Mouse (Mus musculus) ES-Bruce4 (cell line): ENCODE data around the gene Osbp. TPM values are rescaled to one million over a fixed set of nuclear protein-coding genes. Genes with fewer than 3 reads are reported as not detected.

ENCODE experiments used
- H3K27ac ChIP-seq: 2 replicates; pipeline ENCODE4 v1.5.1; 2012; ENCODE audit warnings: low read length, inconsistent platforms; ENCODE audit not compliant: insufficient read depth
- H3K27me3 ChIP-seq: 2 replicates; pipeline ENCODE4 v1.6.1; 2012; ENCODE audit warnings: mild to moderate bottlenecking, low read length, inconsistent platforms; ENCODE audit not compliant: control insufficient read depth, poor library complexity, insufficient read depth, severe bottlenecking
- H3K36me3 ChIP-seq: 2 replicates; pipeline ENCODE4 v1.6.1; 2012; ENCODE audit warnings: inconsistent platforms, mild to moderate bottlenecking, low read length, moderate library complexity; ENCODE audit not compliant: control insufficient read depth, poor library complexity, insufficient read depth, severe bottlenecking
- H3K4me1 ChIP-seq: one replicate; pipeline ENCODE4 v1.8.1; 2011; ENCODE audit warnings: low read length; ENCODE audit not compliant: control insufficient read depth, insufficient read depth
- H3K4me3 ChIP-seq: 2 replicates; pipeline ENCODE4 v1.5.1; 2011; ENCODE audit warnings: low read depth, mild to moderate bottlenecking, low read length
- H3K9ac ChIP-seq: 2 replicates; pipeline ENCODE4 v1.6.1; 2012; ENCODE audit warnings: low read depth, mild to moderate bottlenecking, inconsistent platforms; ENCODE audit not compliant: poor library complexity, severe bottlenecking
- H3K9me3 ChIP-seq: replicated peaks from 2 replicates; pipeline ENCODE4 v1.6.1; 2012; ENCODE audit warnings: mild to moderate bottlenecking, low read length, inconsistent platforms; ENCODE audit not compliant: control insufficient read depth, poor library complexity, insufficient read depth, severe bottlenecking
- CTCF ChIP-seq: IDR thresholded peaks from one replicate; pipeline ENCODE4 v1.8.1; 2011; ENCODE audit warnings: low read depth, low read length
- EP300 ChIP-seq: IDR thresholded peaks from 2 replicates; pipeline ENCODE4 v1.6.1; 2011; ENCODE audit warnings: low read depth, low read length; ENCODE audit not compliant: insufficient read depth
- POLR2A ChIP-seq: IDR thresholded peaks from one replicate; pipeline ENCODE4 v1.8.1; 2011; ENCODE audit warnings: low read length; ENCODE audit not compliant: insufficient read depth
- polyA plus RNA-seq: library from polyadenylated mRNA; stranded (reverse); fragments of >200 nt; gene quantifications from 2 replicates; pipeline ENCODE4 v1.2.4, GENCODE M21; 2011; ENCODE audit warnings: low read depth; ENCODE audit not compliant: missing spikeins, insufficient read depth, insufficient read length

The Osbp gene
- polyA plus RNA-seq, 1 experiment: 31.5 TPM

DNA sequence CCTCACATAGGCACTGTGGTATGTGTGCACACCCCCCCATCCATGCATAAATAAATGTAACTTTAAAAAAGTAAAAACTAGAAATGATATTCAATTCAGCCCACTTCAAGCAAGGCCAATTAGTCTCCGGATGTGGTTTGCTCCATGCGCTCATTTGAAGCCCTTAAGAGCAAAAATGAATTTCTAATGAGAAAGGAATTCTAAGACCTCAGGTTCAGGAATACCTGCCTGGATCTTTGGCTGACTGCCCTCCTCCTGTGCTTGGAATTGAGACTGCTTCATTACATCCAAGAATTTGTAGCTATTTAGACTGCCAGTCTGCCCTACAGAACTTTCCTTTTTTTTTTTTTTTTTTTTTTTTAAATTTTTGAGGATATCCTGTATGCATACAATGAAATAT is 37.8 kb downstream of the Osbp start:
- no peaks in the 10 kb centered on the region for H3K9me3 ChIP-seq

DNA sequence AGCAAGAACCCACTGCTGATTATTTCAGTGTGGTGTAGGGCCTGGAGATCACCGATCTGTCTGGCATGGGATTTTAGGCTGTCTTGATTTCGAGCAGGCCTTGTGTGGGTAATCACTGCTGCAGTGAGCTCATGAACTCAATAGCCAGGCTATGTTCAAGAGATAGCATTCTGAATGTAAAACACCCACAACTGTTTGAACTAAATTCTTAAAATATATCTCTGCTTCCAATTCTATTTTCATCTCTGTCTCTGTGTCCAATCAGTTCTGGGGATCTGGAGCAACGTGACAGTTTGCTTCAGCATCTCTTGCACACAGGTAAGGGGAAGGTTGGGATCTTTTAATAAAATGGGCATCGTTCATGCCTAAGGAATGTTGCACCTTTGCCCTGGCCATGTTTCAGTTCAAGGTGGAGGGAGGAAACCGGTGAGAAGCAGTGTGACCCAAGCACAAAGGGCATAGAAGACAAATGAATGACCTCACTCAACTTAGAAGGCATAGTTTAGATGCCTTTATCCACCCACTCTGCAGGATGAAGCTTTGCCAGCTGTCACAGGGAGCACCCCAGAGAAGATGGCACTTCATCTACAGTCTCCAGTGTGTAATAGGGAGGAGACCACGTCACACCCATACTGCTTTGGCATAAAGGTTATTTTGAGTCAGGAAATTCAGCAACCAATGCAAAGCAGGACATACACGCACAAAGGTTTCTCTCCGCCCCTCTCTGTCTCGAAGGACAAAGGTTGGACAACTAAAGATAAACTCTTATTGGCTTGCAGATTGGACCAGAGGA is 38.7 kb downstream of the Osbp start:
- no peaks in the 10 kb centered on the region for H3K9me3 ChIP-seq
- H3K4me1 ChIP-seq: no peaks in the 10 kb centered on the region
- no peaks in the 10 kb centered on the region for H3K36me3 ChIP-seq
- TF ChIP-seq CTCF: no peak
- no peak for TF ChIP-seq POLR2A
- no peak for TF ChIP-seq EP300
- no peak overlapping the region for H3K4me3 ChIP-seq
- no peak overlapping the region for H3K27ac ChIP-seq
- no peaks in the 10 kb centered on the region for H3K27me3 ChIP-seq
- H3K9ac ChIP-seq: no peak overlapping the region

More for the DNA sequence above, 37.8 kb downstream of the Osbp start:
- Histone ChIP-seq H3K4me3 (no peak overlapping the region), H3K36me3 (no peaks in the 10 kb centered on the region), H3K27me3 (no peaks in the 10 kb centered on the region), H3K9ac (no peak overlapping the region), H3K4me1 (no peaks in the 10 kb centered on the region), H3K27ac (no peak overlapping the region)
- TF ChIP-seq CTCF: no peak
- TF ChIP-seq EP300: no peak
- no peak for TF ChIP-seq POLR2A

DNA sequence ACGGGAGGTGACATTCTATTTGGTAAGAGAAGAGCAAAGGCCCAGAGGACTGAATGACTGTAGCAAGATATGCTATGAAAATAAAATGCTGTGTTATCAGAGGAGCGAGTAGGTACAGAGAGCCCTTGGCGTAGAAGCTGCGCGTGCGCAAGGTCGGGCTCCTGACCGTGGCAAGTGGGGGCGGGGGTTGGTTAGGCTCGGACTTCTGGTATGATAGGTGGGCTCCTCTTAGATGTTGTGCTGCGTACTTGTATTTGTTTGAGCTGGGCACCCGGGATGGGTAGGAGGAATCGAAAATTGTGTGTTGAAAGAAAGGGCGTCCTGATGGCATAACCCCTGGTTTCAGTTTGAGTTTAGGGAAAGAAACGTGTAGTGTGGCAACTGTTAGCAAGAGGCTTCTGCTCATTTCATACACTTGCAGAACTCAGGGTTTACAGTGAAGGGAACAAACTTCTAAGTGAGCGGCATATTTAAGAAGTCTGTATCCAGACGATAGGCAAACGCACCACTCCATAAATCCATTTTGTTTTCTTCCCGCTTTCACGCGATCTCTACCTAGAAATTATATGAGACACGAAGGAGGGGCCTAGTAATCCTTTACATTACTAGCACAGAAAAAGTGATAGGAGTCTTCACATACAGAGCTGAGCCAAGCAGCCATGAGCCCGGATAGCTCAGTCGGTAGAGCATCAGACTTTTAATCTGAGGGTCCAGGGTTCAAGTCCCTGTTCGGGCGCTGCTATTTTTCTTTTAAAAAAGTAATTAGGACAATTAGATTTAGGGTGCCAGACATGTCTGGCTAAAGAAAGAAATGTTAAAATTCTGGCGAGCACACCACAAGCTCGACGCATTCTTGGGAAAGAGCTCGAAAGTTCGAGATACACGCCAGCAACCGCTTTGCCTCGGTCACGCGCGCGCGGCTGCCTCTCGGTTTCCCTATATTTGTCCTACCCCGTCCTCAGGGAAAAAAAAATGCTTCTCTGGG is 39.9 kb downstream of the Osbp start:
- Histone ChIP-seq H3K9ac (peak overlapping the region; percentile 82), H3K4me1 (no peaks in the 10 kb centered on the region), H3K36me3 (no peaks in the 10 kb centered on the region), H3K27ac (peak overlapping the region; percentile 70; the same call in 1 of the 2 replicates), H3K4me3 (peak overlapping the region; percentile 99), H3K9me3 (no peaks in the 10 kb centered on the region), H3K27me3 (no peaks in the 10 kb centered on the region)
- TF ChIP-seq POLR2A: peak; percentile 16
- no peak for TF ChIP-seq EP300
- TF ChIP-seq CTCF: no peak

DNA sequence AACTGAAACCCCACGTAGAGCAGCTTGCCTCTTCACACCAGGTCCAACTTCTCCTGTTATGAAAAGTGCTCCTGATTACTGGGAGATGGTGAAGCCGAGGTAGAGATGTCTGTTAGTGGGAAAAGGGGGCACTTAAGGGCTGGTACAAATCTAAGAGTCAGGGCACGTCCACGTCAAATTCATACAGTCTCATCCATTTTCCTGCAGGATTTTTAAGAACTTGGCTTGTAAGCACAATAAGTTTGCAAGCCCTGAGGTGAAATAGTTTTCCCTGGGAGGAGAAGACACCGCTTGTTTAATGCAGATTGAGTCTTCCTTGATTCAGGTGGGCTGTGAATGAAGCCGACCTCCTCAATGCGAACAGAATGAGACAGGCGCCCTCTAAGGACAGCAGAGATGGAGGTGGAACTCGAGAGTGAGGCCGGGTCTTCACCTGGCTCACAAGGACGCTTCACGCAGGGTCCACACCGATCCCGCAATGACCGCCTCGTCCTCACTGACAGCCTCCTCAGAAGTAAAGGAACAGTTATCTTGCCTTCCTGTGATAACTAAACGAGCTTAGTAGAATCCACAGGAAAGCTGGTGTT is 40.7 kb downstream of the Osbp start:
- Histone ChIP-seq H3K9ac (peak overlapping the region; percentile 82), H3K36me3 (no peaks in the 10 kb centered on the region), H3K27me3 (no peaks in the 10 kb centered on the region), H3K4me1 (no peaks in the 10 kb centered on the region), H3K9me3 (no peaks in the 10 kb centered on the region), H3K4me3 (peak overlapping the region; percentile 97), H3K27ac (no peak overlapping the region; the same call in 1 of the 2 replicates)
- peak; percentile 60 for TF ChIP-seq CTCF
- TF ChIP-seq EP300: no peak
- no peak for TF ChIP-seq POLR2A

DNA sequence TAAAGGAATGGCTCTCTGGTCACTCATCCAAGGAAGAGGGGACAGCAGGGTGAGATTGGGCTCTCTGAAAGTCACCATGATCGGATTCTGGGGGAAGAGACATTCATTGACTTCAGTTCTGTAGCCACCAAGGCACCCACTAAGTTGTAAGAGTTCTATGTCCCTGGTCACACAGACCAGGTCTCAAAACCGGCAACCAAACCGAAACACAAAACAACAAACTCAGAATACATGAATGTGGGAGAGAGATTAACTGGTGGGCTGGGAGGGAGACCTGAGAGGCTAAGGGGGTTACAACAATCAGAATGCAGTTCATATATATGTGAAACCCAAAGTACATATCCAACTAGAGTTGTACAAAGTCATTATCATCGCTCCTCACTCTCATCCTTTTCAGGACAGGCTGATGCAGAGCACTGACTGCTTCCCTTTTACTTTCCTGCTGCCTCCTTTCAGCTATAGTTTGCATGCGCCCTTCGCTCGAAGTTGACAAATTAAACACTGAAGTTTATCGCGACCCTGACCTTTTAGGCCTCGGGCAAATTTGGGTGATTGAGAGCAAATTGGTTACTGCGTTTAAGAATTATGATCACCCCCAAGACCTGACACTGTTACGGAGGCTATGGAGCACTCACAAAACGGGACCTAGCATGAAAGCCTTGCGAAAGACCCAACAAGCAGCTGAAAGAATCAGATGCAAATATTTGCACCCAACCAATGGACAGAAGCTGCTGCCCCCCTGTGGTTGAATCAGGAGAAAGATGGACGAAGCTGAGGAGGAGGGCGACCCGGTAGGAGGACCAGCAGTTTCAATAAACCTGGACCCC is 41.6 kb downstream of the Osbp start:
- peak overlapping the region; percentile 82 for H3K9ac ChIP-seq
- TF ChIP-seq POLR2A (no peak), EP300 (no peak), CTCF (peak; percentile 55)
- no peak overlapping the region for H3K27ac ChIP-seq
- H3K4me1 ChIP-seq: no peaks in the 10 kb centered on the region
- H3K27me3 ChIP-seq: no peaks in the 10 kb centered on the region
- no peaks in the 10 kb centered on the region for H3K9me3 ChIP-seq
- no peaks in the 10 kb centered on the region for H3K36me3 ChIP-seq
- H3K4me3 ChIP-seq: peak overlapping the region; percentile 66
